Mouse (Mus musculus) heart, embryonic 13.5 days (tissue): ENCODE measurements around the gene Npc2. TPM values are rescaled to one million over a fixed set of nuclear protein-coding genes. Genes with fewer than 3 reads are reported as not detected.

Experiments used
- ATAC-seq: fragments of 200-750 bp; cut with Nextera tagmentation; 2 replicates; pipeline ENCODE4 v1.8.0; 2017; ENCODE audit warnings: moderate TSS enrichment; ENCODE audit not compliant: insufficient number of reproducible peaks, low FRiP score, low TSS enrichment; ENCODE audit errors: extremely low read depth
- H3K27ac ChIP-seq: fragments of 300-500 bp; sonication (generic); replicated peaks from 2 replicates; pipeline ENCODE4 v1.5.1; 2015; ENCODE audit warnings: moderate library complexity, mild to moderate bottlenecking, inconsistent platforms
- H3K27me3 ChIP-seq: fragments of 300-500 bp; sonication (generic); replicated peaks from 2 replicates; pipeline ENCODE4 v1.6.1; 2015; ENCODE audit warnings: mild to moderate bottlenecking, inconsistent platforms
- H3K36me3 ChIP-seq: fragments of 300-500 bp; sonication (generic); 2 replicates; pipeline ENCODE4 v1.6.1; 2015; ENCODE audit warnings: mild to moderate bottlenecking, inconsistent platforms
- H3K4me1 ChIP-seq: fragments of 300-500 bp; sonication (generic); 2 replicates; pipeline ENCODE4 v1.6.1; 2015; ENCODE audit warnings: inconsistent platforms
- H3K4me2 ChIP-seq: fragments of 300-500 bp; sonication (generic); 2 replicates; pipeline ENCODE4 v1.6.1; 2015; ENCODE audit warnings: inconsistent platforms, mild to moderate bottlenecking, moderate library complexity
- H3K4me3 ChIP-seq: fragments of 300-500 bp; sonication (generic); 2 replicates; pipeline ENCODE4 v1.5.1; 2015; ENCODE audit warnings: moderate library complexity, mild to moderate bottlenecking, inconsistent platforms
- H3K9ac ChIP-seq: fragments of 300-500 bp; sonication (generic); 2 replicates; pipeline ENCODE4 v1.6.1; 2015; ENCODE audit warnings: inconsistent platforms, mild to moderate bottlenecking, moderate library complexity
- H3K9me3 ChIP-seq: fragments of 300-500 bp; sonication (generic); 2 replicates; pipeline ENCODE4 v1.6.1; 2016; ENCODE audit warnings: inconsistent platforms
- WGBS: fragments of 180-500 bp; shearing (Covaris S2); methylation state at CpG from one replicate; pipeline ENCODE4 v1.1.7; 2015; ENCODE audit warnings: mixed read lengths; 5-methylcytosine and 5-hydroxymethylcytosine counted together
- polyA plus RNA-seq: library from polyadenylated mRNA; unstranded; fragments of >200 nt; fragmentation: Nextera tagmentation; extraction: Ambion mirVana; gene quantifications from 2 replicates; pipeline ENCODE4 v1.2.1, GENCODE M21; 2015

Npc2 gene
- polyA plus RNA-seq, 1 experiment from 2014 or later = 55.8 TPM

GRCm38 (mm10) chr12:84756016-84756415 is 16.9 kb downstream of the Npc2 start:
- Histone ChIP-seq H3K27ac (no peak overlapping the region), H3K4me1 (peaks cover 2% of the 10 kb centered on the region; the same call in 1 of the 2 replicates), H3K36me3 (peaks cover 56% of the 10 kb centered on the region), H3K9ac (no peak overlapping the region; the same call in 1 of the 2 replicates), H3K4me3 (no peak overlapping the region), H3K4me2 (no peak overlapping the region), H3K9me3 (no peaks in the 10 kb centered on the region), H3K27me3 (no peaks in the 10 kb centered on the region)
- no peak for ATAC-seq
- WGBS = 81% methylated on average over 10 of the region's 10 CpGs

GRCm38 (mm10) chr12:84755008-84755695 is 17.8 kb downstream of the Npc2 start:
- Histone ChIP-seq H3K27ac (no peak overlapping the region), H3K27me3 (no peaks in the 10 kb centered on the region), H3K9me3 (no peaks in the 10 kb centered on the region), H3K4me3 (no peak overlapping the region), H3K9ac (no peak overlapping the region), H3K36me3 (peaks cover 48% of the 10 kb centered on the region), H3K4me1 (no peaks in the 10 kb centered on the region), H3K4me2 (no peak overlapping the region)
- 63% methylated on average over 16 of the region's 16 CpGs for WGBS
- ATAC-seq = no peak

- Histone ChIP-seq H3K36me3 (peaks cover 20% of the 10 kb centered on the region), H3K4me1 (no peaks in the 10 kb centered on the region), H3K4me2 (no peak overlapping the region), H3K4me3 (no peak overlapping the region), H3K9ac (no peak overlapping the region), H3K27ac (no peak overlapping the region), H3K27me3 (0 out of 2 replicates have a peak, but pooled peaks cover 10% of the 10 kb centered on the region), H3K9me3 (no peaks in the 10 kb centered on the region)
- WGBS = 38% methylated on average over 14 of the region's 14 CpGs
- no peak for ATAC-seq
Measured at GRCm38 (mm10) chr12:84752131-84752977, 20.6 kb downstream of the Npc2 start.

- H3K27me3 ChIP-seq = peaks cover 20% of the 10 kb centered on the region
- H3K4me3 ChIP-seq = no peak overlapping the region
- no peak overlapping the region for H3K9ac ChIP-seq
- H3K4me2 ChIP-seq = no peak overlapping the region
- no peak overlapping the region for H3K27ac ChIP-seq
- peaks cover 3% of the 10 kb centered on the region for H3K36me3 ChIP-seq
- 68% methylated on average over 14 of the region's 14 CpGs for WGBS
- H3K4me1 ChIP-seq = no peaks in the 10 kb centered on the region; the same call in 1 of the 2 replicates
- no peak for ATAC-seq
- H3K9me3 ChIP-seq = no peaks in the 10 kb centered on the region
Measured at GRCm38 (mm10) chr12:84750661-84751060, 22.3 kb downstream of the Npc2 start.

GRCm38 (mm10) chr12:84748134-84748533 is 24.8 kb downstream of the Npc2 start:
- H3K4me3 ChIP-seq = no peak overlapping the region
- H3K27ac ChIP-seq = no peak overlapping the region
- no peaks in the 10 kb centered on the region for H3K36me3 ChIP-seq
- no peaks in the 10 kb centered on the region; the same call in 1 of the 2 replicates for H3K4me1 ChIP-seq
- ATAC-seq = no peak
- no peak overlapping the region for H3K9ac ChIP-seq
- no peaks in the 10 kb centered on the region for H3K9me3 ChIP-seq
- H3K4me2 ChIP-seq = no peak overlapping the region
- WGBS = 66% methylated on average over 3 of the region's 3 CpGs
- H3K27me3 ChIP-seq = peaks cover 20% of the 10 kb centered on the region

- peaks cover 20% of the 10 kb centered on the region for H3K27me3 ChIP-seq
- no peak overlapping the region for H3K9ac ChIP-seq
- no peak for ATAC-seq
- H3K4me3 ChIP-seq = no peak overlapping the region
- H3K9me3 ChIP-seq = no peaks in the 10 kb centered on the region
- H3K4me2 ChIP-seq = no peak overlapping the region
- no peak overlapping the region for H3K27ac ChIP-seq
- H3K36me3 ChIP-seq = no peaks in the 10 kb centered on the region
- no peaks in the 10 kb centered on the region; the same call in 1 of the 2 replicates for H3K4me1 ChIP-seq
- WGBS = 45% methylated on average over 4 of the region's 4 CpGs
Measured at GRCm38 (mm10) chr12:84745700-84746099, 27.3 kb downstream of the Npc2 start.

- peaks cover 17% of the 10 kb centered on the region for H3K27me3 ChIP-seq
- H3K9ac ChIP-seq = no peak overlapping the region
- no peaks in the 10 kb centered on the region for H3K36me3 ChIP-seq
- H3K4me2 ChIP-seq = no peak overlapping the region
- no peaks in the 10 kb centered on the region; the same call in 1 of the 2 replicates for H3K4me1 ChIP-seq
- ATAC-seq = no peak
- no peaks in the 10 kb centered on the region for H3K9me3 ChIP-seq
- no peak overlapping the region for H3K27ac ChIP-seq
- no peak overlapping the region for H3K4me3 ChIP-seq
- 80% methylated on average over 10 of the region's 10 CpGs for WGBS
Measured at GRCm38 (mm10) chr12:84743496-84743895, 29.5 kb downstream of the Npc2 start.

- H3K4me1 ChIP-seq = peaks cover 9% of the 10 kb centered on the region
- no peaks in the 10 kb centered on the region for H3K9me3 ChIP-seq
- no peak overlapping the region for H3K9ac ChIP-seq
- H3K27ac ChIP-seq = no peak overlapping the region
- H3K4me3 ChIP-seq = no peak overlapping the region
- H3K4me2 ChIP-seq = no peak overlapping the region; the same call in 1 of the 2 replicates
- H3K36me3 ChIP-seq = no peaks in the 10 kb centered on the region
- no peak for ATAC-seq
- H3K27me3 ChIP-seq = no peaks in the 10 kb centered on the region
- 48% methylated on average over 13 of the region's 13 CpGs for WGBS
Measured at GRCm38 (mm10) chr12:84733366-84733765, 39.6 kb downstream of the Npc2 start.

- no peak for ATAC-seq
- peaks cover 6% of the 10 kb centered on the region for H3K4me1 ChIP-seq
- H3K27ac ChIP-seq = no peak overlapping the region
- H3K27me3 ChIP-seq = no peaks in the 10 kb centered on the region
- no peaks in the 10 kb centered on the region for H3K9me3 ChIP-seq
- H3K9ac ChIP-seq = no peak overlapping the region
- H3K4me2 ChIP-seq = no peak overlapping the region
- H3K36me3 ChIP-seq = no peaks in the 10 kb centered on the region
- WGBS = 85% methylated on average over 10 of the region's 10 CpGs
- no peak overlapping the region for H3K4me3 ChIP-seq
Measured at GRCm38 (mm10) chr12:84728421-84728820, 44.5 kb downstream of the Npc2 start.

- Histone ChIP-seq H3K27me3 (no peaks in the 10 kb centered on the region), H3K9ac (no peak overlapping the region), H3K4me3 (no peak overlapping the region), H3K36me3 (no peaks in the 10 kb centered on the region), H3K4me1 (no peaks in the 10 kb centered on the region), H3K4me2 (no peak overlapping the region), H3K9me3 (no peaks in the 10 kb centered on the region), H3K27ac (no peak overlapping the region)
- ATAC-seq = no peak
- WGBS = 79% methylated on average over 5 of the region's 5 CpGs
Measured at GRCm38 (mm10) chr12:84727434-84727833, 45.5 kb downstream of the Npc2 start.

GRCm38 (mm10) chr12:84726986-84727385 is 46.0 kb downstream of the Npc2 start:
- Histone ChIP-seq H3K4me2 (no peak overlapping the region), H3K4me3 (no peak overlapping the region), H3K4me1 (no peaks in the 10 kb centered on the region), H3K36me3 (no peaks in the 10 kb centered on the region), H3K9me3 (no peaks in the 10 kb centered on the region), H3K9ac (no peak overlapping the region), H3K27ac (no peak overlapping the region), H3K27me3 (no peaks in the 10 kb centered on the region)
- WGBS = 56% methylated on average over 4 of the region's 4 CpGs
- ATAC-seq = no peak
